Mouse (Mus musculus) small intestine, adult 2 months (tissue): ENCODE measurements at regions not wholly inside any gene's neighbourhood (a gene's known extent, or its start where the extent isn't known, plus 50 kb on each side); places are given as distances from the start of the nearest gene placed in this dataset.

Source experiments
- CTCF ChIP-seq: fragments of 200-500 bp; IDR thresholded peaks from 2 replicates; pipeline ENCODE4 v1.5.1; 2012; ENCODE audit warnings: low read depth, mild to moderate bottlenecking, control low read depth, inconsistent platforms, low read length, moderate library complexity, mixed read lengths; ENCODE audit not compliant: insufficient replicate concordance, insufficient read length; ENCODE audit errors: extremely low read depth
- POLR2A ChIP-seq: fragments of 200-500 bp; IDR thresholded peaks from 2 replicates; pipeline ENCODE4 v1.6.1; 2012; ENCODE audit warnings: low read depth, mild to moderate bottlenecking, control low read depth, inconsistent platforms, low read length, moderate library complexity

DNA sequence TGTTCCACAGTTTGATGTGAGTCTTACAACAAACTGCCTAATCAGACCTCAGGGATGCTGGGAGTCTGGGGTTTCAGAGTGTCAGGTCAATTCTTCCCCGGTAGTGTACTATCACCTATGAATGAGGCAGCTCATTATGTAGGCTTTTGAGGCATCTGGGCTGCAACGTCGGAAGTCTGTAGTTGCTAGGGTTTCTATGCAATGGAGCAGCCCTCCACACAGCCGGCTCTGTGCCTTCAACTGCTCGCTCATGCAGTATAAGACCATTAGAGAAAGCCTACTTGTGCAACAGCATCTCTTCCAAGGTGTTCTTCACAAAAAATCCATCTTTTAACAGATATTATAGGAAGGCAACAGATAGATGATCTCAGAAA is 418.4 kb upstream of the Nrp1 start:
- TF ChIP-seq CTCF (no peak), POLR2A (no peak)
